8 mouse cellular contexts compared by ENCODE assay signal in the genomic region with DNA sequence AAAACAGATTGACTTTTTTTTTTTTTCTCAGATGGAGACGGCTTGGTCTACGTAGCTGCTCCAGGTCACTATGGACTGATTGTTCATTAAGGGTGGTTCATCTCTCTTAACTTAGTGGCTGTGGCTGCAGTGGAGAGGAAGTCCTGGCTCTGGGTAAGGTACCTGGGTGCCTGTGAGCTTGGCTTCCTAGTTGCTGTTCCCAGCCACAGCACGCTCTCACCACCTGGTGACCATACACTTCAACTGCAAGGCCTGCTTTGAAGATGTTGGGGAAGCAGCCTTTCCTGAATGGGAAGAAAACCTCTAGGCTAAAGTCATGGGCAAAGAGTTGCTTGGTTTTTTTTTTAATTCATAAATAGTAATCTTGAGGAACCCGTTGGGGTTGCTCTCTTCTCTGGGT.
DNase-seq lines count a peak whose midpoint lies in the region; ATAC-seq and TF ChIP-seq lines count a peak whose summit lies in the region.

No protein-coding gene starts in this region.

- H3K4me2 ChIP-seq in lung, postnatal 0 days (replicated peaks; ENCODE audit: low read depth, low read length) = no peak overlapping the region

- peak; percentile 87 for TF ChIP-seq CTCF in lung, postnatal 0 days (IDR thresholded peaks at IDR 0.05)

- no peak overlapping the region for H3K27ac ChIP-seq in lung, postnatal 0 days (ENCODE audit: low read length)

- no peak for TF ChIP-seq EP300 in lung, postnatal 0 days (IDR thresholded peaks at IDR 0.05)

- H3K36me3 ChIP-seq in lung, postnatal 0 days (ENCODE audit: insufficient read depth, low read length) = no peaks in the 10 kb centered on the region

- no peaks in the 10 kb centered on the region for H3K9me3 ChIP-seq in lung, postnatal 0 days (ENCODE audit: low read length)

- ATAC-seq in lung, postnatal 0 days = peak; percentile 70

- no peak overlapping the region for H3K4me3 ChIP-seq in lung, postnatal 0 days (ENCODE audit: low read depth, low read length)

- 44% methylated on average over 4 of the region's 4 CpGs for WGBS in lung, postnatal 0 days

- H3K4me1 ChIP-seq in lung, postnatal 0 days (ENCODE audit: insufficient read depth, low read depth, low read length) = no peaks in the 10 kb centered on the region

- no peak overlapping the region for H3K9ac ChIP-seq in lung, postnatal 0 days (replicated peaks; ENCODE audit: low read depth)

- H3K27me3 ChIP-seq in lung, postnatal 0 days (replicated peaks; ENCODE audit: insufficient read depth, low read length) = no peaks in the 10 kb centered on the region

- peak; percentile 36 to 53 for DNase-seq in left cerebral cortex, adult 18-20 months (ENCODE audit: low spot score in 2 of 2)
- no peak for DNase-seq in left cerebral cortex, adult 8-10 months (ENCODE audit: low spot score in 2 of 2)
- DNase-seq in R1 (ENCODE audit: low read depth, low spot score) = peak; percentile 63
- DNase-seq in forelimb bud, embryonic 11.5 days (ENCODE audit: low read depth, low spot score) = peak; percentile 69
- peak; percentile 78 for DNase-seq in kidney, postnatal 10 days
- DNase-seq in lung, postnatal 0 days (ENCODE audit: low spot score) = peak; percentile 81
- peak; percentile 50 for DNase-seq in retina, postnatal 1 day
- peak; percentile 46 to 68 for DNase-seq in urinary bladder, postnatal 36 days (ENCODE audit: low spot score in 2 of 2)

Comparison
In these comparisons a context has a peak if more than half of its experiments do, and no peak if none do; other contexts are left out.
1. DNase-seq: peak in left cerebral cortex, adult 18-20 months (2 of 2), R1 (single experiment), forelimb bud, embryonic 11.5 days (single experiment), kidney, postnatal 10 days (single experiment), lung, postnatal 0 days (single experiment), retina, postnatal 1 day (single experiment) and urinary bladder, postnatal 36 days (2 of 2); none in left cerebral cortex, adult 8-10 months (0 of 2).